Mouse (Mus musculus): ENCODE measurements around the gene Gm11172. TPM values are rescaled to one million over a fixed set of nuclear protein-coding genes. Genes with fewer than 3 reads are reported as not detected.
A peak's percentile ranks its signal among the peaks of the same experiment; 100 is the strongest.

Gm11172 gene
- total and polyA plus RNA-seq, 2 experiments from 2014 or later: not detected

GRCm38 (mm10) chr16:10838487-10839245 is 26.0 kb downstream of the Gm11172 start:
- H3K4me2 ChIP-seq (ENCODE audit: low read depth, low read length, poor library complexity, severe bottlenecking): no peak overlapping the region
- H3K36me3 ChIP-seq (ENCODE audit: insufficient read depth, low read length): no peaks in the 10 kb centered on the region
- ATAC-seq (ENCODE audit: low FRiP score) (no peak), DNase-seq (ENCODE audit: low spot score) (no peak)
- H3K27me3 ChIP-seq (ENCODE audit: insufficient read depth, low read length): 0 out of 2 replicates have a peak, but pooled peaks cover 4% of the 10 kb centered on the region
- no peak overlapping the region for H3K27ac ChIP-seq (ENCODE audit: low read depth, low read length)
- TF ChIP-seq CTCF (IDR thresholded peaks at IDR 0.05): no peak
- 36% methylated on average over 10 of the region's 10 CpGs for WGBS
- no peaks in the 10 kb centered on the region for H3K9me3 ChIP-seq (ENCODE audit: low read length)
- H3K4me1 ChIP-seq (ENCODE audit: insufficient read depth, low read length): no peaks in the 10 kb centered on the region; the same call in 1 of the 2 replicates
- no peak overlapping the region for H3K9ac ChIP-seq (replicated peaks; ENCODE audit: low read length, poor library complexity, severe bottlenecking)
- no peak overlapping the region for H3K4me3 ChIP-seq (ENCODE audit: low read depth, low read length)

DNA sequence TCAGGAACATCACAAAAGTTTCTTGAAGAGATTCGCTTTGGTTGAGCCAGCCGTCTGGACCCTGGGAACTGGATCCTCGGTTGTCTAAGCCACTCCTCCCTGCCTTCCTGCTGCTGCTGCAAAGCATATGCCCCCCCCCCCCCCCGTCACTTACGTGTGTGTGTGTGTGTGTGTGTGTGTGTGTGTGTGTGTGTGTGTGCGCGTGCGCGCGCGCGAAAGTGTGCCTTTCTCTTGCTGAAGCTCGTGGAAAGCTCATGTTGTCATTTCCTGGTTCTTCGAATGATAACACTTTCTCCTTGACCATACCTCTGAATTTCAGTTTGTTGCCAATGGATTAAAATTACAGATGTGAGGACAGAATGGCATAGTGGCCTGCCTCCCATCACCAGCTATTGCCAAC is 27.3 kb downstream of the Gm11172 start:
- Histone ChIP-seq H3K27me3 (ENCODE audit: insufficient read depth, low read length) (0 out of 2 replicates have a peak, but pooled peaks cover 3% of the 10 kb centered on the region), H3K27ac (ENCODE audit: low read depth, low read length) (no peak overlapping the region), H3K4me3 (ENCODE audit: low read depth, low read length) (no peak overlapping the region), H3K36me3 (ENCODE audit: insufficient read depth, low read length) (no peaks in the 10 kb centered on the region), H3K9me3 (ENCODE audit: low read length) (no peaks in the 10 kb centered on the region), H3K4me1 (ENCODE audit: insufficient read depth, low read length) (no peaks in the 10 kb centered on the region; the same call in 1 of the 2 replicates), H3K9ac (replicated peaks; ENCODE audit: low read length, poor library complexity, severe bottlenecking) (no peak overlapping the region), H3K4me2 (ENCODE audit: low read depth, low read length, poor library complexity, severe bottlenecking) (no peak overlapping the region)
- ATAC-seq (ENCODE audit: low FRiP score) (no peak), DNase-seq (ENCODE audit: low spot score) (no peak)
- 83% methylated on average over 12 of the region's 14 CpGs for WGBS
- TF ChIP-seq CTCF (IDR thresholded peaks at IDR 0.05): no peak

GRCm38 (mm10) chr16:10842282-10842855 is 29.7 kb downstream of the Gm11172 start:
- no peak for DNase-seq (ENCODE audit: low spot score)
- Histone ChIP-seq H3K4me1 (ENCODE audit: insufficient read depth, low read length) (no peaks in the 10 kb centered on the region), H3K4me3 (ENCODE audit: low read depth, low read length) (no peak overlapping the region), H3K36me3 (ENCODE audit: insufficient read depth, low read length) (no peaks in the 10 kb centered on the region), H3K27me3 (ENCODE audit: insufficient read depth, low read length) (no peaks in the 10 kb centered on the region), H3K4me2 (ENCODE audit: low read depth, low read length, poor library complexity, severe bottlenecking) (no peak overlapping the region), H3K9ac (replicated peaks; ENCODE audit: low read length, poor library complexity, severe bottlenecking) (no peak overlapping the region), H3K9me3 (ENCODE audit: low read length) (no peaks in the 10 kb centered on the region), H3K27ac (ENCODE audit: low read depth, low read length) (no peak overlapping the region)
- 74% methylated on average over 4 of the region's 4 CpGs for WGBS
- no peak for TF ChIP-seq CTCF (IDR thresholded peaks at IDR 0.05)
- ATAC-seq (ENCODE audit: low FRiP score): no peak

DNA sequence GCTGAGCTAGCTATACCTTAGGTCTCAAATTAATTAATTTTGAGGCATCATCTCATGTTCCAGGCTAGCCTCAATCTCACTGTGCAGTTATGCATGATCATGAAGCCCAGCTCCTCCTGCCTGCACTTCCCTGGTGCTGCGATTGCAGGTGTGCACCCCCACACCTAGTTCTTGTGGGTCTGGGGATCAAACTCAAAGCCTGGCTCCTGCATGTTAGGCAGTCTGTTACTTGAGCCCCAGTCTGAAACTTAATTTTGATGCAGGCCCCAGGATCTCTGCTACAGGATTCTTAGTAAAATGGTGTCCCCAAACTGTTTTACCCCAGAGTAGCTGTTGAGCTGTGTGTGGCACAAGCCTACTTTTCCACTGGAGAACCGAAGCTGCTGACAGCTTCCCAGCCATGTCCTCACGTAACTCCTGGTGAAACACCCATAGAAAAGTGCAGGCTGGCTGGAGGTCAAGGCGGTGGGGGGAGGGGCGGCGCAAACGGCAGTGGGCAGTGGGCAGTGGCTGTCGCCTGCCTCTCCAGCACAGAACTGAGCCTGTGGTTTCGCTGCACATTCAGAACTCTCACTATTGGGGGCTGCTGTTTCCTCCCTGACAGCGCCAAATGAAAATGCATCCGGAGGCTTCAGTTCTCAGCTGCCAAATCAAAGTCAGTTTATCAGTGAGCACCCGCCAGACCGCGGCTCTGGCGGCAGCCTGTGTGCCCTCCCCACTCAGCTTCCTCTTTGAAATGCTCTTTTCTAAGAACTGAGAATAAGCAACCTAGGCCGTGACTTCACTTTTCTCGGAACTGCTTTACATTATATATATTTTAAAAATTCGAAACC is 31.0 kb downstream of the Gm11172 start:
- H3K4me3 ChIP-seq (ENCODE audit: low read depth, low read length): no peak overlapping the region

DNA sequence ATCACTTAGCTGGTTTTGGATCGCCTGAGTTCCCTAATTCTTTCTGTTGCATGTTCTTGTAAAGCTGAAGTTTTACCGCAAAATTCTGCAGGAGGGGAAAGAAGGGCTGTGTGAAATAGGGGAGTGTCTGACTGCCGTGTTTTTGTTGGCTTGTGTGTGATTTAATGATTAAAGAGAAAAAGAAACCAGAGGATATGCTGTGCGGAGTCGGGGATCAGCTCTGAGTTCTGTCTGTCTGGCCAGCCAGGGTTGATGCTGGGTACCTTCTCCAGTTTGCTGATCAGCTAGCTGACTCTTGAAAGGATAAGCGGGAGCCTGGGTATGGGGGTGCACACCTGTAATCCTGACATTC is 31.6 kb downstream of the Gm11172 start:
- Histone ChIP-seq H3K27me3 (ENCODE audit: insufficient read depth, low read length) (no peaks in the 10 kb centered on the region), H3K27ac (ENCODE audit: low read depth, low read length) (no peak overlapping the region), H3K4me3 (ENCODE audit: low read depth, low read length) (no peak overlapping the region), H3K36me3 (ENCODE audit: insufficient read depth, low read length) (no peaks in the 10 kb centered on the region), H3K9ac (replicated peaks; ENCODE audit: low read length, poor library complexity, severe bottlenecking) (no peak overlapping the region; the same call in 1 of the 2 replicates), H3K4me1 (ENCODE audit: insufficient read depth, low read length) (no peaks in the 10 kb centered on the region), H3K4me2 (ENCODE audit: low read depth, low read length, poor library complexity, severe bottlenecking) (peak overlapping the region; percentile 41; the same call in 1 of the 2 replicates), H3K9me3 (ENCODE audit: low read length) (no peaks in the 10 kb centered on the region)
- no peak for TF ChIP-seq CTCF (IDR thresholded peaks at IDR 0.05)
- ATAC-seq (ENCODE audit: low FRiP score) (no peak), DNase-seq (ENCODE audit: low spot score) (no peak)
- 55% methylated on average over 6 of the region's 6 CpGs for WGBS

More for the DNA sequence above, 31.0 kb downstream of the Gm11172 start:
- ATAC-seq (ENCODE audit: low FRiP score) (0 out of 2 replicates have a peak, but pooled peaks have one; percentile 44), DNase-seq (ENCODE audit: low spot score) (peak; percentile 46)
- Histone ChIP-seq H3K4me2 (ENCODE audit: low read depth, low read length, poor library complexity, severe bottlenecking) (peak overlapping the region; percentile 41), H3K36me3 (ENCODE audit: insufficient read depth, low read length) (no peaks in the 10 kb centered on the region), H3K9ac (replicated peaks; ENCODE audit: low read length, poor library complexity, severe bottlenecking) (no peak overlapping the region; the same call in 1 of the 2 replicates), H3K4me1 (ENCODE audit: insufficient read depth, low read length) (no peaks in the 10 kb centered on the region), H3K9me3 (ENCODE audit: low read length) (no peaks in the 10 kb centered on the region), H3K27ac (ENCODE audit: low read depth, low read length) (no peak overlapping the region), H3K27me3 (ENCODE audit: insufficient read depth, low read length) (no peaks in the 10 kb centered on the region)
- TF ChIP-seq CTCF (IDR thresholded peaks at IDR 0.05): no peak
- WGBS: 20% methylated on average over 18 of the region's 18 CpGs

Measured in midbrain, postnatal 0 days (tissue).